Mouse (Mus musculus) G1E (cell line): ENCODE results near the gene Wdhd1. TPM values are rescaled to one million over a fixed set of nuclear protein-coding genes. Genes with fewer than 3 reads are reported as not detected.
A peak's percentile ranks its signal among the peaks of the same experiment; 100 is the strongest.

Source experiments
- ATAC-seq: 2 replicates; pipeline ENCODE4 v1.8.0; 2016; ENCODE audit warnings: mild to moderate bottlenecking; ENCODE audit not compliant: insufficient number of reproducible peaks, poor library complexity, low FRiP score, severe bottlenecking; ENCODE audit errors: extremely low read depth
- DNase-seq: peaks from one replicate; pipeline ENCODE4 v3.0.0; 2012; ENCODE audit warnings: low spot score
- H3K27me3 ChIP-seq: 2 replicates; pipeline ENCODE4 v1.6.1; 2012; ENCODE audit warnings: mild to moderate bottlenecking, low read length, inconsistent platforms; ENCODE audit not compliant: insufficient read depth
- H3K36me3 ChIP-seq: replicated peaks from 2 replicates; pipeline ENCODE3; 2012; ENCODE audit warnings: mild to moderate bottlenecking, inconsistent platforms
- H3K4me1 ChIP-seq: 2 replicates; pipeline ENCODE4 v1.6.1; 2012; ENCODE audit warnings: low read depth, low read length, inconsistent platforms, mixed read lengths; ENCODE audit not compliant: insufficient read depth
- H3K4me3 ChIP-seq: 2 replicates; pipeline ENCODE4 v1.5.1; 2012; ENCODE audit warnings: low read depth, mild to moderate bottlenecking, inconsistent platforms, low read length, moderate library complexity, mixed read lengths
- H3K9me3 ChIP-seq: replicated peaks from 2 replicates; pipeline ENCODE4 v1.6.1; 2012; ENCODE audit warnings: inconsistent platforms
- CTCF ChIP-seq: IDR thresholded peaks from 2 replicates; pipeline ENCODE4 v1.5.1; 2012; ENCODE audit warnings: low read depth, low read length, inconsistent platforms, mixed read lengths
- GATA1 ChIP-seq: IDR thresholded peaks from 2 replicates; pipeline ENCODE4 v1.6.1; 2012; ENCODE audit warnings: borderline replicate concordance, low read length, inconsistent platforms, mixed read lengths
- GATA2 ChIP-seq: IDR thresholded peaks from 2 replicates; pipeline ENCODE4 v1.6.1; 2012; ENCODE audit warnings: low read depth, low read length, inconsistent platforms, borderline replicate concordance
- POLR2AphosphoS5 ChIP-seq: IDR thresholded peaks from 2 replicates; pipeline ENCODE4 v1.6.1; 2012; ENCODE audit warnings: low read depth, low read length, inconsistent platforms; ENCODE audit not compliant: insufficient replicate concordance
- TAL1 ChIP-seq: conservative IDR thresholded peaks from 2 replicates; pipeline ENCODE4 v1.6.1; 2012; ENCODE audit warnings: low read depth, low read length, inconsistent platforms, mixed read lengths
- polyA plus RNA-seq: library from polyadenylated mRNA; stranded (reverse); fragments of >175 nt; gene quantifications from 2 replicates; pipeline ENCODE4 v1.2.3, GENCODE M21; 2012
- total RNA-seq, 2 experiments: library from RNA; stranded (forward) in 1 of 2; stranded (reverse) in 1 of 2; fragments of 200-1000 nt in 1 of 2; fragments of >200 nt in 1 of 2; fragmentation: Nextera tagmentation in 1 of 2; gene quantifications; 2 replicates each; pipeline ENCODE4 v1.2.3; 2014 to 2017

Wdhd1 gene
- total and polyA plus RNA-seq, 3 experiments: 11.2 to 142 (median 119) TPM

DNA sequence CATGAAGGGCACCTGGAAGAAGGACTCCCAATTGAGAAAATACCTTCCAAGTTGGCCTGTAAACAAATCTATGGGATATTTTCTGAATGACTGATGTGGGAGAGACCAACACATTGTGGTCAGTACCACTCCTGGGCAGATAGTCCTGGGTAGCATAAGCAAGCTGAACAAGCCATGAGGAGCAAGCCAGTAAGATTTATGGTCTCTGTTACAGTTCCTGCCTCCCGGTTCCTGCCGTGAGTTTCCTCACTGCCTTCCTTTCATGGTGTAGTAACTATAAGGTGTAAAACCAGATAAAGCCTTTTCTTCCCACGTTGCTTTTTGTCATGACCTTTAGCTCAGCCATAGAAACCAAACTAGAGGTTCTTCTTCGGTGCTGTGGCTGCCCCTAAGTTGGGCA is 39.4 kb downstream of the Wdhd1 start:
- H3K9me3 ChIP-seq: 0 out of 2 replicates have a peak, but pooled peaks cover 3% of the 10 kb centered on the region
- H3K36me3 ChIP-seq: peaks cover 39% of the 10 kb centered on the region
- H3K4me1 ChIP-seq: peaks cover 41% of the 10 kb centered on the region
- TF ChIP-seq GATA2 (no peak), POLR2AphosphoS5 (no peak), GATA1 (no peak), TAL1 (no peak), CTCF (no peak)
- ATAC-seq (no peak), DNase-seq (no peak)
- no peaks in the 10 kb centered on the region for H3K27me3 ChIP-seq
- no peak overlapping the region for H3K4me3 ChIP-seq

DNA sequence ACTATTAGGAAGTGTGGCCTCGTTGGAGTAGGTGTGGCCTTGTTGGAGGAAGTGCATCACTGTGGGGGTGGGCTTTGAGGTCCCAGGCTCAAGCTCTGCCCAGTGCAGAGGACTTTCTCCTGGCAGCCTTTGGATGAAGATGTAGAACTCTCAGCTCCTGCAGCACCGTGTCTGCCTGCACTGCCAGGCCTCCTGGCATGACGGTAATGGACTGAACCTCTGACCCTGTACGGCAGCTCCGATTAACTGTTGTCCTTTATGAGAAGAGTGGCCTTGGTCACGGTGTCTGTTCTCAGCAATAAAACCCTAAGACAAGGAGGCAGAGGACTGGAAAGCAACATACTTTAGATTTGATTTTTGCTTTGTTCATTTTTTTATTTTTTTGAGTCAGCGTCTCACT is 40.2 kb downstream of the Wdhd1 start:
- Histone ChIP-seq H3K36me3 (peaks cover 32% of the 10 kb centered on the region), H3K4me3 (no peak overlapping the region), H3K27me3 (no peaks in the 10 kb centered on the region), H3K4me1 (peaks cover 34% of the 10 kb centered on the region), H3K9me3 (0 out of 2 replicates have a peak, but pooled peaks cover 3% of the 10 kb centered on the region)
- ATAC-seq: no peak
- no peak for DNase-seq
- no peak for TF ChIP-seq POLR2AphosphoS5
- no peak for TF ChIP-seq GATA1
- TF ChIP-seq CTCF: no peak
- TF ChIP-seq GATA2: no peak
- no peak for TF ChIP-seq TAL1

DNA sequence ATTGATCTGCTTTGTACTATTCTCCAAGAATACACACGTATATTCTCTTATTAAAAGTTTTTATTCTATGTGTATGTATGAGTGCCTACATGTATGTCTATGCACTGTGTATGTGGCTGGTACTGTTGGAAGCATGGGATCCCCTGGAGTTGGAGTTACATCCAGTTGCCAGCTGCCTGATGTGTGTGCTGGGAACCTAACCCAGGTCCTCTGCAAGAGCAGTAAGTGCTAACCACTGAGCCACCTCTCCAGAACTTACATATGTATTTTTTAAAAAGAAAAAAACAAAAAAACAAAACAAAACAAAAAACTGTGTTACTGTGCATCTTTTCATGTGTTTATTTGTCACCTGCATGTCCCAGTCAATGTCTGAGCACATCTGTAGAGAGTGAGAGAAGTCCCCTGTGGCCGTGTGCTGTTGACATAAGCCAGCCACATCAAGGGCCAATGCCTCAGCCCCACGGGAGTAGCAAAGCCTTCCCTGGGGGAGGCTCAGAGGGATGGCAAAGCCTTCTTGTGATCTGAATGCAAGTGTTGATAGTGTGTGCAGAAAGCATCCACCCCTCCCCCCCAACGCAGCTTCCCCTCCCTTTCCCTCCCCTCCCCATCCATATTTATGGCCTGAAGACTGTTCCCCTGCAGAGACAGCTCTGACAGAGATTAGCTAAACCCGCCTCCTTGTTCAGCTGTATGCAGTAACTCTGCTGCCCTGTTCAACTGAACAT is 42.0 kb downstream of the Wdhd1 start:
- H3K36me3 ChIP-seq: peaks cover 22% of the 10 kb centered on the region
- peaks cover 25% of the 10 kb centered on the region for H3K4me1 ChIP-seq
- H3K4me3 ChIP-seq: no peak overlapping the region
- DNase-seq (no peak), ATAC-seq (no peak)
- peaks cover 2% of the 10 kb centered on the region; the same call in 1 of the 2 replicates for H3K27me3 ChIP-seq
- H3K9me3 ChIP-seq: 0 out of 2 replicates have a peak, but pooled peaks cover 3% of the 10 kb centered on the region
- TF ChIP-seq TAL1 (no peak), GATA2 (no peak), GATA1 (no peak), POLR2AphosphoS5 (no peak), CTCF (no peak)

DNA sequence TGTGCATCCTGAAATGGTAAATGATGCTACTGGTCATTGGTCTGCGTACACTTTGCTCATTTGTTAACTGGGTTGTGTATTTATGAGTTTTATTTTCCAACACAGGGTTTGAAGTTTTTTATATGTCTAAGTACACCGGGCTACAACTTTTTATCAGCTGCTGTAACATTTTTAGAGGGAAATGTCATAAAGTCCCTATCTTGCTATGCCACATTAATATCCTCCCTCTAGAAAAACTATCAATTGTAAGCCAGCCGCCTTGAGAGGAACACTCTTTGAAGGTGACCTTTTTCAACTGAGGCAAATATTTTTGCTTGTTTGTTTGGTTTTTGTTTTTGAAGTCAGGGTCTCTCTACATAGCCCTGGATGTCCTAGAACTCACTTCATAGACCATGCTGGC is 42.6 kb downstream of the Wdhd1 start:
- H3K4me3 ChIP-seq: no peak overlapping the region
- peak; percentile 15; the same call in 1 of the 2 replicates for ATAC-seq

DNA sequence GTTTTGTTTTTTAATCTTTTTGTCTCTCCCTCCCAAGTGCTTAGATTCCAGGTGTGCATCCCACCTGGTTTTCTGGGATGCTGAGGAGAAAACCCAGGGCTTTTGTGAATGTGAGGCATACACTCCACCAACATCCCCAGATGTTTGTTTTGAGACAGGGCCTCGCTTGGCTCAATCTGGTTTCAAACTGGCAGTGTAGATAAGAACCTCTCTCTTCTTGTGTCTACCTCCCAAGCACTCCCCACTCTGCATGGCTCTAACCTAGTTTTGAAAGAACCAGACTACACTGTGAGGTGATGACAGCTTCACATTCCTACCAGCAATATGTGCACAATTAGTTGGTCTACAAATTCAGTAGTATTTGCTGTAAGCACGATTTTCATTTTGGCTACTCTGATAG is 43.1 kb downstream of the Wdhd1 start:
- TF ChIP-seq CTCF (no peak), GATA2 (no peak), GATA1 (no peak), TAL1 (no peak; the same call in 1 of the 2 replicates), POLR2AphosphoS5 (no peak)
- Histone ChIP-seq H3K9me3 (0 out of 2 replicates have a peak, but pooled peaks cover 3% of the 10 kb centered on the region), H3K36me3 (peaks cover 18% of the 10 kb centered on the region), H3K4me1 (peaks cover 20% of the 10 kb centered on the region), H3K27me3 (peaks cover 6% of the 10 kb centered on the region), H3K4me3 (no peak overlapping the region)
- DNase-seq: no peak
- ATAC-seq: peak; percentile 28; the same call in 1 of the 2 replicates

More for the DNA sequence above, 42.6 kb downstream of the Wdhd1 start:
- TF ChIP-seq GATA1: no peak
- Histone ChIP-seq H3K36me3 (peaks cover 18% of the 10 kb centered on the region), H3K9me3 (0 out of 2 replicates have a peak, but pooled peaks cover 3% of the 10 kb centered on the region), H3K27me3 (peaks cover 6% of the 10 kb centered on the region), H3K4me1 (peaks cover 20% of the 10 kb centered on the region)
- no peak for DNase-seq

DNA sequence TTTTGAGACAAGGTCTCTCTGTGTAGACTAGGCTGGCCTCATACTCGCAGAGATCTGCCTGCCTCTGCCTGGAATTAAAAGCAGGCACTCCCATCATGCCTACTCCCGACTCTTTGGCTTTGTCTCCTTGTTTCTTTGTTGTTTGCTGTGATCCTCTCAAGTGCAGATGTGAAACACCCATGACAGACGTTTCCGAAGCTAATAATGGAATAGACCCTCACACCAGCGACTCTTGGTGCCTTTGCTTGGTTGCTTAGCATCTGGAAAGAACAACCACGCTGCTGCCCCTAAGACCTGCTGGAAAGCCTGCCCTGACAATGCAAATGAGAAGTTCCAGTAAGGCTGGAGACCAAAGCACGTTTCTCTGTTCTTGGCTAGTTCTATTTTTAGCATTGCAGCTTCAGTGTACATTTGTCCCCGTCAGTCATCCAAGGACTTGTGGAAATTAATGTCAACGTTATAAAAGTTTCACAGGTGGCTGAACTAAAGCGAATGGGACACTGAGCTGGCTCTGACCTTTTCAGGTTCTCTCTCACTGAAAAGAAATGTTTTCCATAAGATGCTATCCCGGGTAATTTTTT is 46.8 kb downstream of the Wdhd1 start:
- peaks cover 8% of the 10 kb centered on the region for H3K27me3 ChIP-seq
- no peak for DNase-seq
- TF ChIP-seq CTCF: no peak
- no peak for TF ChIP-seq TAL1
- no peak for TF ChIP-seq GATA1
- no peak for TF ChIP-seq GATA2
- no peak for TF ChIP-seq POLR2AphosphoS5
- no peaks in the 10 kb centered on the region for H3K36me3 ChIP-seq
- H3K4me3 ChIP-seq: no peak overlapping the region
- H3K9me3 ChIP-seq: no peaks in the 10 kb centered on the region
- H3K4me1 ChIP-seq: peaks cover 7% of the 10 kb centered on the region
- ATAC-seq: no peak
